Mouse (Mus musculus): Measurements from ENCODE around the gene Gm45208. TPM values are rescaled to one million over a fixed set of nuclear protein-coding genes. Genes with fewer than 3 reads are reported as not detected.

The Gm45208 gene
- total RNA-seq, 2 experiments from 2014 or later = not detected

GRCm38 (mm10) chrX:7762921-7763197 lies 40.8 kb downstream of the Gm45208 start:
- DNase-seq (ENCODE audit: extremely low spot score in 1 of 2, low spot score in 2 of 2) = no peak
- H3K4me3 ChIP-seq = peak overlapping the region; percentile 69
- TF ChIP-seq CTCF (IDR thresholded peaks at IDR 0.05) = no peak
- intact Hi-C loops (cut with DNase I) = no loop called here
- H3K27ac ChIP-seq = peak overlapping the region; percentile 73

GRCm38 (mm10) chrX:7763631-7764393 lies 41.8 kb downstream of the Gm45208 start:
- DNase-seq (ENCODE audit: extremely low spot score in 1 of 2, low spot score in 2 of 2) = no peak
- intact Hi-C loops (cut with DNase I) = no loop called here
- H3K27ac ChIP-seq = no peak overlapping the region

GRCm38 (mm10) chrX:7764657-7765280 lies 42.7 kb downstream of the Gm45208 start:
- Histone ChIP-seq H3K4me3 (peak overlapping the region; percentile 69), H3K27ac (no peak overlapping the region; the same call in 1 of the 2 replicates)
- intact Hi-C loops (cut with DNase I) = no loop called here
- no peak for TF ChIP-seq CTCF (IDR thresholded peaks at IDR 0.05)
- no peak for DNase-seq (ENCODE audit: extremely low spot score in 1 of 2, low spot score in 2 of 2)

More at GRCm38 (mm10) chrX:7763631-7764393, 41.8 kb downstream of the Gm45208 start:
- no peak for TF ChIP-seq CTCF (IDR thresholded peaks at IDR 0.05)
- H3K4me3 ChIP-seq = peak overlapping the region; percentile 69

GRCm38 (mm10) chrX:7765281-7765670 lies 43.2 kb downstream of the Gm45208 start:
- Histone ChIP-seq H3K27ac (peak overlapping the region; percentile 44), H3K4me3 (peak overlapping the region; percentile 40)
- intact Hi-C loops (cut with DNase I) = no loop called here
- no peak for TF ChIP-seq CTCF (IDR thresholded peaks at IDR 0.05)
- no peak for DNase-seq (ENCODE audit: extremely low spot score in 1 of 2, low spot score in 2 of 2)

- peak; percentile 33 to 46 for DNase-seq (ENCODE audit: extremely low spot score in 1 of 2, low spot score in 2 of 2)
- H3K4me3 ChIP-seq = peak overlapping the region; percentile 40
- no peak for TF ChIP-seq CTCF (IDR thresholded peaks at IDR 0.05)
- H3K27ac ChIP-seq = peak overlapping the region; percentile 44
- intact Hi-C loops (cut with DNase I) = no loop called here
Observed at GRCm38 (mm10) chrX:7765764-7766163, 43.7 kb downstream of the Gm45208 start.

GRCm38 (mm10) chrX:7769302-7770017 lies 47.4 kb downstream of the Gm45208 start:
- intact Hi-C loops (cut with DNase I) = loop anchor here (5.0 kb wide), 1 partner anchor 32 kb away; no protein-coding TSS in a partner anchor
- H3K27ac ChIP-seq = no peak overlapping the region
- no peak for TF ChIP-seq CTCF (IDR thresholded peaks at IDR 0.05)
- no peak overlapping the region for H3K4me3 ChIP-seq
- DNase-seq (ENCODE audit: extremely low spot score in 1 of 2, low spot score in 2 of 2) = no peak

- intact Hi-C loops (cut with DNase I) = loop anchor here (5.0 kb wide), 1 partner anchor 35 kb away; no protein-coding TSS in a partner anchor
- DNase-seq (ENCODE audit: extremely low spot score in 1 of 2, low spot score in 2 of 2) = no peak
- peak; percentile 49 for TF ChIP-seq CTCF (IDR thresholded peaks at IDR 0.05)
- Histone ChIP-seq H3K27ac (no peak overlapping the region), H3K4me3 (no peak overlapping the region)
Observed at GRCm38 (mm10) chrX:7772766-7773165, 50.7 kb downstream of the Gm45208 start.

- DNase-seq (ENCODE audit: extremely low spot score in 1 of 2, low spot score in 2 of 2) = no peak
- intact Hi-C loops (cut with DNase I) = loop anchor here (5.0 kb wide), 1 partner anchor 353 kb away; no protein-coding TSS in a partner anchor
- no peak for TF ChIP-seq CTCF (IDR thresholded peaks at IDR 0.05)
- H3K27ac ChIP-seq = no peak overlapping the region
- H3K4me3 ChIP-seq = no peak overlapping the region
Observed at GRCm38 (mm10) chrX:7775501-7776205, 53.6 kb downstream of the Gm45208 start.

GRCm38 (mm10) chrX:7776329-7777082 lies 54.5 kb downstream of the Gm45208 start:
- Histone ChIP-seq H3K27ac (no peak overlapping the region), H3K4me3 (no peak overlapping the region)
- peak; percentile 34 to 52 for DNase-seq (ENCODE audit: extremely low spot score in 1 of 2, low spot score in 2 of 2)
- peak; percentile 77 for TF ChIP-seq CTCF (IDR thresholded peaks at IDR 0.05)
- intact Hi-C loops (cut with DNase I) = loop anchor here (5.0 kb wide), 1 partner anchor 354 kb away; no protein-coding TSS in a partner anchor

GRCm38 (mm10) chrX:7778450-7779244 lies 56.6 kb downstream of the Gm45208 start:
- Histone ChIP-seq H3K4me3 (no peak overlapping the region), H3K27ac (no peak overlapping the region)
- intact Hi-C loops (cut with DNase I) = loop anchor here (5.0 kb wide), 1 partner anchor 356 kb away; no protein-coding TSS in a partner anchor
- TF ChIP-seq CTCF (IDR thresholded peaks at IDR 0.05) = no peak
- DNase-seq (ENCODE audit: extremely low spot score in 1 of 2, low spot score in 2 of 2) = no peak
